Mouse (Mus musculus) E14TG2a.4 (cell line): ENCODE results near the gene Ptges3l.
"Not testable (repeated sequence)": the region's sequence is repeated elsewhere in the genome, so short reads cannot be mapped to it uniquely, and the experiment has no call there.

Experiments used
- CTCF ChIP-seq: conservative IDR thresholded peaks from 2 replicates; pipeline ENCODE4 v1.5.1; 2014; ENCODE audit warnings: low read length
- NANOG ChIP-seq: IDR thresholded peaks from 2 replicates; pipeline ENCODE4 v1.6.1; 2014; ENCODE audit warnings: borderline replicate concordance, low read length, mixed read lengths

- not testable (repeated sequence) for TF ChIP-seq CTCF, NANOG
Measured at GRCm38 (mm10) chr11:101378196-101378595, 46.9 kb downstream of the Ptges3l start.
